Mouse (Mus musculus) liver, embryonic 11.5 days (tissue): ENCODE measurements around the gene Nckap1. TPM values are rescaled to one million over a fixed set of nuclear protein-coding genes. Genes with fewer than 3 reads are reported as not detected.

Source experiments
- ATAC-seq: fragments of 200-750 bp; cut with Nextera tagmentation; replicated peaks from 2 replicates; pipeline ENCODE4 v1.8.0; 2017; ENCODE audit warnings: moderate number of reproducible peaks, mild to moderate bottlenecking, moderate TSS enrichment, moderate library complexity; ENCODE audit not compliant: low FRiP score
- DNase-seq: peaks from one replicate; pipeline ENCODE4 v3.0.0-alpha.2; 2017; ENCODE audit warnings: low spot score
- H3K27ac ChIP-seq: fragments of 300-500 bp; sonication (generic); 2 replicates; pipeline ENCODE4 v1.5.1; 2014; ENCODE audit warnings: mild to moderate bottlenecking, low read depth, low read length, control low read depth
- H3K27me3 ChIP-seq: fragments of 300-500 bp; sonication (generic); replicated peaks from 2 replicates; pipeline ENCODE4 v1.6.1; 2014; ENCODE audit warnings: low read length, mixed read lengths; ENCODE audit not compliant: control insufficient read depth, insufficient read depth
- H3K36me3 ChIP-seq: fragments of 300-500 bp; sonication (generic); 2 replicates; pipeline ENCODE4 v1.6.1; 2014; ENCODE audit warnings: mild to moderate bottlenecking, low read length, moderate library complexity, mixed read lengths; ENCODE audit not compliant: control insufficient read depth, insufficient read depth
- H3K4me1 ChIP-seq: fragments of 300-500 bp; sonication (generic); replicated peaks from 2 replicates; pipeline ENCODE4 v1.6.1; 2014; ENCODE audit warnings: low read length, mixed read lengths; ENCODE audit not compliant: control insufficient read depth, insufficient read depth
- H3K4me2 ChIP-seq: fragments of 300-500 bp; sonication (generic); 2 replicates; pipeline ENCODE4 v1.6.1; 2014; ENCODE audit warnings: mild to moderate bottlenecking, control low read depth, moderate library complexity
- H3K4me3 ChIP-seq: fragments of 300-500 bp; sonication (generic); 2 replicates; pipeline ENCODE4 v1.5.1; 2014; ENCODE audit warnings: low read depth, low read length, control low read depth
- H3K9ac ChIP-seq: fragments of 300-500 bp; sonication (generic); 2 replicates; pipeline ENCODE4 v1.6.1; 2014; ENCODE audit warnings: low read depth, low read length, control low read depth
- H3K9me3 ChIP-seq: fragments of 300-500 bp; sonication (generic); 2 replicates; pipeline ENCODE4 v1.6.1; 2016; ENCODE audit warnings: low read length, inconsistent platforms, mixed read lengths; ENCODE audit not compliant: control insufficient read depth
- WGBS: fragments of 180-500 bp; shearing (Covaris S2); extraction: QIAGEN DNeasy Blood & Tissue Kit; methylation state at CpG from one replicate; pipeline ENCODE4 v1.1.7; 2014; 5-methylcytosine and 5-hydroxymethylcytosine counted together
- polyA plus RNA-seq: library from polyadenylated mRNA; unstranded; fragments of >200 nt; fragmentation: Nextera tagmentation; extraction: Ambion mirVana; gene quantifications from 2 replicates; pipeline ENCODE4 v1.2.1, GENCODE M21; 2014

The Nckap1 gene
- polyA plus RNA-seq, 1 experiment from 2014 or later: 27.4 TPM

GRCm38 (mm10) chr2:80577286-80577685 lies 3.9 kb downstream of the Nckap1 start:
- Histone ChIP-seq H3K9me3 (no peaks in the 10 kb centered on the region), H3K4me2 (no peak overlapping the region)
- ATAC-seq: no peak

GRCm38 (mm10) chr2:80570656-80571055 lies 10.5 kb downstream of the Nckap1 start:
- no peak overlapping the region for H3K9ac ChIP-seq
- H3K9me3 ChIP-seq: no peaks in the 10 kb centered on the region
- H3K4me3 ChIP-seq: no peak overlapping the region
- DNase-seq (no peak), ATAC-seq (no peak)
- H3K27ac ChIP-seq: no peak overlapping the region
- H3K4me1 ChIP-seq: no peaks in the 10 kb centered on the region
- no peaks in the 10 kb centered on the region for H3K27me3 ChIP-seq
- WGBS: 72% methylated on average over 4 of the region's 4 CpGs
- no peaks in the 10 kb centered on the region for H3K36me3 ChIP-seq
- H3K4me2 ChIP-seq: no peak overlapping the region

More at GRCm38 (mm10) chr2:80577286-80577685, 3.9 kb downstream of the Nckap1 start:
- peaks cover 7% of the 10 kb centered on the region for H3K4me1 ChIP-seq
- DNase-seq: no peak
- H3K27ac ChIP-seq: no peak overlapping the region
- H3K9ac ChIP-seq: no peak overlapping the region
- H3K36me3 ChIP-seq: no peaks in the 10 kb centered on the region
- H3K27me3 ChIP-seq: no peaks in the 10 kb centered on the region; the same call in 1 of the 2 replicates
- no peak overlapping the region for H3K4me3 ChIP-seq
- 96% methylated on average over 1 of the region's 1 CpGs for WGBS

GRCm38 (mm10) chr2:80567411-80567810 lies 13.8 kb downstream of the Nckap1 start:
- 88% methylated on average over 4 of the region's 4 CpGs for WGBS
- DNase-seq (no peak), ATAC-seq (no peak)
- Histone ChIP-seq H3K27ac (no peak overlapping the region), H3K27me3 (no peaks in the 10 kb centered on the region), H3K9me3 (no peaks in the 10 kb centered on the region), H3K4me3 (no peak overlapping the region), H3K9ac (no peak overlapping the region), H3K4me2 (no peak overlapping the region), H3K4me1 (no peaks in the 10 kb centered on the region), H3K36me3 (no peaks in the 10 kb centered on the region)

GRCm38 (mm10) chr2:80562253-80562652 lies 18.9 kb downstream of the Nckap1 start:
- Histone ChIP-seq H3K27me3 (no peaks in the 10 kb centered on the region), H3K36me3 (no peaks in the 10 kb centered on the region), H3K27ac (no peak overlapping the region), H3K4me1 (no peaks in the 10 kb centered on the region), H3K4me3 (no peak overlapping the region), H3K9ac (no peak overlapping the region), H3K4me2 (no peak overlapping the region), H3K9me3 (no peaks in the 10 kb centered on the region)
- no peak for ATAC-seq
- DNase-seq: no peak

GRCm38 (mm10) chr2:80561478-80561877 lies 19.7 kb downstream of the Nckap1 start:
- H3K36me3 ChIP-seq: no peaks in the 10 kb centered on the region
- H3K9me3 ChIP-seq: no peaks in the 10 kb centered on the region
- DNase-seq: no peak
- no peak overlapping the region for H3K4me2 ChIP-seq
- H3K4me1 ChIP-seq: no peaks in the 10 kb centered on the region
- no peak for ATAC-seq
- 83% methylated on average over 3 of the region's 3 CpGs for WGBS
- H3K27ac ChIP-seq: no peak overlapping the region
- H3K9ac ChIP-seq: no peak overlapping the region
- H3K27me3 ChIP-seq: no peaks in the 10 kb centered on the region
- no peak overlapping the region for H3K4me3 ChIP-seq

GRCm38 (mm10) chr2:80560773-80561172 lies 20.4 kb downstream of the Nckap1 start:
- H3K27me3 ChIP-seq: no peaks in the 10 kb centered on the region
- no peaks in the 10 kb centered on the region for H3K36me3 ChIP-seq
- H3K9me3 ChIP-seq: no peaks in the 10 kb centered on the region
- no peak overlapping the region for H3K9ac ChIP-seq
- H3K4me2 ChIP-seq: no peak overlapping the region
- H3K27ac ChIP-seq: no peak overlapping the region
- no peak overlapping the region for H3K4me3 ChIP-seq
- ATAC-seq (no peak), DNase-seq (no peak)
- no peaks in the 10 kb centered on the region for H3K4me1 ChIP-seq
- 94% methylated on average over 5 of the region's 5 CpGs for WGBS

GRCm38 (mm10) chr2:80559655-80560054 lies 21.5 kb downstream of the Nckap1 start:
- DNase-seq (no peak), ATAC-seq (no peak)
- Histone ChIP-seq H3K4me3 (no peak overlapping the region), H3K9ac (no peak overlapping the region), H3K9me3 (no peaks in the 10 kb centered on the region), H3K4me1 (no peaks in the 10 kb centered on the region), H3K4me2 (no peak overlapping the region), H3K27ac (no peak overlapping the region), H3K27me3 (no peaks in the 10 kb centered on the region), H3K36me3 (no peaks in the 10 kb centered on the region)
- WGBS: 79% methylated on average over 5 of the region's 5 CpGs

GRCm38 (mm10) chr2:80554442-80554841 lies 26.7 kb downstream of the Nckap1 start:
- Histone ChIP-seq H3K27ac (no peak overlapping the region), H3K9me3 (no peaks in the 10 kb centered on the region), H3K36me3 (peaks cover 16% of the 10 kb centered on the region), H3K4me1 (no peaks in the 10 kb centered on the region), H3K27me3 (no peaks in the 10 kb centered on the region), H3K4me2 (no peak overlapping the region), H3K9ac (no peak overlapping the region), H3K4me3 (no peak overlapping the region)
- 90% methylated on average over 4 of the region's 4 CpGs for WGBS
- ATAC-seq: no peak
- DNase-seq: no peak

- 89% methylated on average over 4 of the region's 4 CpGs for whole genome bisulfite sequencing
- ATAC-seq: no peak
- Histone ChIP-seq H3K4me1 (no peaks in the 10 kb centered on the region), H3K27ac (no peak overlapping the region), H3K36me3 (peaks cover 19% of the 10 kb centered on the region), H3K4me3 (no peak overlapping the region), H3K9ac (no peak overlapping the region), H3K27me3 (no peaks in the 10 kb centered on the region), H3K4me2 (no peak overlapping the region), H3K9me3 (no peaks in the 10 kb centered on the region)
- no peak for DNase-seq
Measured at GRCm38 (mm10) chr2:80549704-80550103, 31.5 kb downstream of the Nckap1 start.
